Mouse (Mus musculus): ENCODE measurements around the gene Cnksr2. TPM values are rescaled to one million over a fixed set of nuclear protein-coding genes. Genes with fewer than 3 reads are reported as not detected.
A peak's percentile ranks its signal among the peaks of the same experiment; 100 is the strongest.

Cnksr2 gene
- 100 to 1,000 TPM; 227 to 284 TPM for total RNA-seq (2021)

- DNase-seq (ENCODE audit: extremely low spot score in 1 of 2, low spot score in 1 of 2): peak; percentile 32 to 39
Measured at GRCm38 (mm10) chrX:158043057-158043843, at the start of gene Cnksr2. TSS of gene Cnksr2 (minus strand) at chrX:158043294.

GRCm38 (mm10) chrX:158043844-158044140, 698 bp upstream of the Cnksr2 start:
- DNase-seq (ENCODE audit: extremely low spot score in 1 of 2, low spot score in 1 of 2): peak in 1 of 2 experiments; percentile 18

GRCm38 (mm10) chrX:158042255-158043056, 638 bp downstream of the Cnksr2 start:
- DNase-seq (ENCODE audit: extremely low spot score in 1 of 2, low spot score in 1 of 2): peak; percentile 4 to 19

GRCm38 (mm10) chrX:158041703-158042102, 1.4 kb downstream of the Cnksr2 start:
- DNase-seq (ENCODE audit: extremely low spot score in 1 of 2, low spot score in 1 of 2): no peak

DNA sequence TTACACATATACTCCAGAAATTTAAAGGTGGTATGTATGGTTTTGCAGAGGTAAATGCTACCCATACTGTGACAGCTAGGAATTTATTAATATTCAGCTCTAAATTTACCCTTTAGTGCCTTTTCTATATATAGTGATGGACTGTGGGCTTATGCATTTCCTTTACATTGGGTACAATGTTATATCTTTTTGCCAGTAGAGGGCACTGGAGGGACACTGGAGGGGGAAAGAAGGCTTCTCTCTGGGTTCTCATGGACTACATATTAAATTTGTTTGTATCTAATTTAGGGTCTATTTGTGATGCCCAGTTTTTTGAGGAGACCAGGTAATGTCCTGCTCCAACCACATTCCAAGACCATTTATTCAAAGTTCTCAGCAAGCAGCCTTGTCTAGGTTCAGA, 91.4 kb downstream of the Cnksr2 start:
- DNase-seq (ENCODE audit: extremely low spot score in 1 of 2, low spot score in 1 of 2): no peak

GRCm38 (mm10) chrX:157949256-157949655, 93.8 kb downstream of the Cnksr2 start:
- DNase-seq (ENCODE audit: extremely low spot score in 1 of 2, low spot score in 1 of 2): no peak

DNA sequence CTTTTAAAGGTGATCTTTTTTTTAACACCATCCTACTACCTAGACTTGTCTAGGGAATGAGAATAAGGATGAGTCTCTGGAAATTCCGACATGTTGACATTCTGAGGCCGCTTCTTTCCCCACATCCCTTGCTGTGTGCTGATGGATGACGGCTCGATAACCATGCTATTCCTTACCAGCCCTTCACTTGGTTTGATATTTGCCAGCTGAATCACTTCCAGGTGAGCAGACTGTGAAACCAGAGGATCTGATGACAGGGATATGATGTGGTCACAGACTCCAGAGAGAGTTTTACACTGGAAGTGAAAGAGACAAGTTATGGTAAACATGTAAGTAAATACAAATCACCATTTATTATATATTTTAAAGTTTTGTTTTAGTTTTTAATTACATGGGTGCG, 98.0 kb downstream of the Cnksr2 start:
- DNase-seq (ENCODE audit: extremely low spot score in 1 of 2, low spot score in 1 of 2): no peak

- DNase-seq (ENCODE audit: extremely low spot score in 1 of 2, low spot score in 1 of 2): no peak
Measured at GRCm38 (mm10) chrX:157936611-157937010, 106.5 kb downstream of the Cnksr2 start.

- no peak for DNase-seq (ENCODE audit: extremely low spot score in 1 of 2, low spot score in 1 of 2)
Measured at GRCm38 (mm10) chrX:157920093-157920492, 123.0 kb downstream of the Cnksr2 start.

GRCm38 (mm10) chrX:157829983-157830382, 213.1 kb downstream of the Cnksr2 start:
- DNase-seq (ENCODE audit: extremely low spot score in 1 of 2, low spot score in 1 of 2): no peak

- DNase-seq (ENCODE audit: extremely low spot score in 1 of 2, low spot score in 1 of 2): no peak
Measured at GRCm38 (mm10) chrX:157818921-157819260, 224.2 kb downstream of the Cnksr2 start.

GRCm38 (mm10) chrX:157818207-157818920, 224.7 kb downstream of the Cnksr2 start, which contains the start of gene Klhl34:
TSS of gene Klhl34 (plus strand) at chrX:157818435.
- no peak for DNase-seq (ENCODE audit: extremely low spot score in 1 of 2, low spot score in 1 of 2)

DNA sequence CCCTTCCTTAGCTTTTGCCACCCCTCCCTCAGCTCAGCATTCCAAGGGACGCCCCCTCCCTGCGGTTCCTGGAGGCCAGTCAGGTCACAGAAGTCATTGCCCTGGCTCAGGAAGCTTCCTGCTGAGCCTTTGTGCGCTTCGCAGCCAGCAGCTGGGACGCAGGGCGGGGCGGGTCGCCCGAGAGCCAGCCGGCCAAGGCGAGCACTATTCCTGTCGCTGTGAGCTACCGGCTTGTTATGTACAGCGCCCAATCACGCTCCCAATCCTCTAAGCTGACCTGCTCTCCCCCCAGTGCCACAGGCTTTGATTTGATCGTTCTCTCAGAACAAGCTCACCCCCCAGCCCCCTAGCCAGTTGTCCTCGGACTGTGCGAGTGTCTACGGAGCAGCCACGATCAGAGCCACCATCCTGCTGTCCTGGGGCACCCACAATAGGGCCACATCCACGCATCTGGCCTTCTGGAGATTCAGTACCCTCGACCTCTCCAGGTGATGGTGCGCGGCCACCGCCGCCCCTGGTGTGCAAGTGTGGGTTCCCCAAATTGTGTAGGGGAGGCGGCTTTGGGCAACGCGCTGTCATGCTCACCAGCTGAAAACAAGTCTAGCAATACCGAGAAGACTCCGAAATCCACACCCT, 225.4 kb downstream of the Cnksr2 start:
- DNase-seq (ENCODE audit: extremely low spot score in 1 of 2, low spot score in 1 of 2): no peak

DNA sequence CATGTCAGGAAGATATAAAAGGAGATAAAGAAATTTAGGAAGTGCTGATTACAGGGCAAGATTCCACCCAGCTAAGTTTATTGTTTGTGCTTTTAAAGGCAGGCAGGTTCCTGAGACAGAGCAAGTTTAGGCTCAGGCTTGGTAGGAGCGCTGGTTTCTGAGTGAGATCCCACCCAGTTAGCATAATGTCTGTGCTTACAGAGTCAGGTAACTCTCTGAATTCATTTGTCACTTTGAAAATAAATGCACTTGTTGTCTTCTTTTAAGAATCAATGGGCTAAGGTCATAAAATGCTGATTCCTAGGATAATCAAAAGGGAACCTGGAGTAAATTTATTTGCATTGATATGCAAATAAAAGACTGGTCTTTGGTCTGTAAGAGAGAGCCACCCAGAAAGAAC, 233.4 kb downstream of the Cnksr2 start:
- DNase-seq (ENCODE audit: extremely low spot score in 1 of 2, low spot score in 1 of 2): no peak

DNA sequence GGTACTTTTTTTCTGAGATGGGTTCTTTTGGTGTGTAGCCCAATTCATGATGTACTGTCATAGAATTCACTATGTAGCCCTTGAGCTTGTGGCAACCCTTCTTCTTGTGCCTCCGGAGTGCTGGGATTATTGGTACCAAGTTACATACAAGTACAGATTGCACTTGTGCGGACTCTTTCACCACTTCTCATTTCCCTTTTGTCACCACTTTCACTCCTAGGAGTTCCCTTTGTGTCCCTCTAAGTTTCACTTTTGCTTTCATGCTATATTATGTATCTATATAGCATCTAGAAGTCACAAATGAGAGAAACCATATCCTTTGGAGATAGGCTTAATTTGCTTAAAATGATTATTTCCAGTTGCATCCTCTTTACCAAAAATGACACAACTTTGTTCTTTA, 241.4 kb downstream of the Cnksr2 start:
- DNase-seq (ENCODE audit: extremely low spot score in 1 of 2, low spot score in 1 of 2): no peak

Other genes starting within 250 kb of the Cnksr2 start
- gene Klhl34, start 224.9 kb downstream of the Cnksr2 start, total RNA-seq (2021): not detected

Data from layer of hippocampus, postnatal 25 days (tissue).